Mouse (Mus musculus): Measurements from ENCODE around the gene Tnks1bp1. TPM values are rescaled to one million over a fixed set of nuclear protein-coding genes. Genes with fewer than 3 reads are reported as not detected.

Tnks1bp1 gene
- polyA plus RNA-seq, 1 experiment from 2014 or later = 6.8 TPM

DNA sequence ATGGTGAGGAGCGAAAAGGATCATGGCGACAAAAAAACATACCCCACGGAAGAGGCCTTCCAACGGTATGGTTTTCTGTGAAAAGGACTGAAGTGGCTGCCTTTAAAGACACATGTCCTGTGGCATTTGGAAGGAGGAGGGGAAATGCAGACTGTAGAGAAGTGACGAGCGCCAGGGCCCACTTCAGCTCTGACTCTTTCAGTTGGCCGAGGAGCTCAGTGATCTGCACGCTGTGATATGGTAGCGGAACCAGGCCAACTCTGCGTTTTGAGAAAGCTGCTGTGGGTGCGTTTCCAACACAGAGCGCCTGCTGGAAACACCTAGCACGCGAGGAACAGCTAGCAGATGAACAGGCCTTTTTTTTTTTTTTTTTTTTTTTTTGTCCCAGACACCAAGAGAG, 35.1 kb upstream of the Tnks1bp1 start:
- no peak overlapping the region for H3K4me3 ChIP-seq (ENCODE audit: low read depth, low read length)
- no peaks in the 10 kb centered on the region for H3K9me3 ChIP-seq (ENCODE audit: control insufficient read depth, low read length)
- no peak overlapping the region for H3K27ac ChIP-seq (ENCODE audit: low read depth, low read length)
- 91% methylated on average over 14 of the region's 14 CpGs for WGBS
- no peaks in the 10 kb centered on the region for H3K27me3 ChIP-seq (ENCODE audit: control insufficient read depth, insufficient read depth, low read length)
- H3K9ac ChIP-seq (replicated peaks; ENCODE audit: low read depth, low read length) = no peak overlapping the region
- H3K36me3 ChIP-seq (ENCODE audit: control insufficient read depth, insufficient read depth, low read length) = no peaks in the 10 kb centered on the region
- no peak overlapping the region for H3K4me2 ChIP-seq (ENCODE audit: low read depth, low read length)
- no peaks in the 10 kb centered on the region for H3K4me1 ChIP-seq (ENCODE audit: control insufficient read depth, insufficient read depth, low read length)
- no peak for ATAC-seq (ENCODE audit: low read depth)

- ATAC-seq (ENCODE audit: low read depth) = no peak
- WGBS = 85% methylated on average over 5 of the region's 5 CpGs
These were observed 33.8 kb upstream of the Tnks1bp1 start for GRCm38 (mm10) chr2:85013826-85014587.

GRCm38 (mm10) chr2:85014588-85014982, 33.2 kb upstream of the Tnks1bp1 start:
- H3K4me2 ChIP-seq (ENCODE audit: low read depth, low read length) = no peak overlapping the region
- no peaks in the 10 kb centered on the region for H3K27me3 ChIP-seq (ENCODE audit: control insufficient read depth, insufficient read depth, low read length)
- WGBS = 35% methylated on average over 3 of the region's 3 CpGs
- H3K9me3 ChIP-seq (ENCODE audit: control insufficient read depth, low read length) = no peaks in the 10 kb centered on the region
- no peak overlapping the region for H3K9ac ChIP-seq (replicated peaks; ENCODE audit: low read depth, low read length)
- H3K4me1 ChIP-seq (ENCODE audit: control insufficient read depth, insufficient read depth, low read length) = no peaks in the 10 kb centered on the region
- H3K36me3 ChIP-seq (ENCODE audit: control insufficient read depth, insufficient read depth, low read length) = no peaks in the 10 kb centered on the region
- H3K27ac ChIP-seq (ENCODE audit: low read depth, low read length) = no peak overlapping the region
- no peak; the same call in 1 of the 2 replicates for ATAC-seq (ENCODE audit: low read depth)
- H3K4me3 ChIP-seq (ENCODE audit: low read depth, low read length) = no peak overlapping the region

More at GRCm38 (mm10) chr2:85013826-85014587, 33.8 kb upstream of the Tnks1bp1 start:
- Histone ChIP-seq H3K9me3 (ENCODE audit: control insufficient read depth, low read length) (no peaks in the 10 kb centered on the region), H3K4me3 (ENCODE audit: low read depth, low read length) (no peak overlapping the region), H3K4me2 (ENCODE audit: low read depth, low read length) (no peak overlapping the region), H3K27ac (ENCODE audit: low read depth, low read length) (no peak overlapping the region), H3K27me3 (ENCODE audit: control insufficient read depth, insufficient read depth, low read length) (no peaks in the 10 kb centered on the region), H3K9ac (replicated peaks; ENCODE audit: low read depth, low read length) (no peak overlapping the region), H3K4me1 (ENCODE audit: control insufficient read depth, insufficient read depth, low read length) (no peaks in the 10 kb centered on the region), H3K36me3 (ENCODE audit: control insufficient read depth, insufficient read depth, low read length) (no peaks in the 10 kb centered on the region)

DNA sequence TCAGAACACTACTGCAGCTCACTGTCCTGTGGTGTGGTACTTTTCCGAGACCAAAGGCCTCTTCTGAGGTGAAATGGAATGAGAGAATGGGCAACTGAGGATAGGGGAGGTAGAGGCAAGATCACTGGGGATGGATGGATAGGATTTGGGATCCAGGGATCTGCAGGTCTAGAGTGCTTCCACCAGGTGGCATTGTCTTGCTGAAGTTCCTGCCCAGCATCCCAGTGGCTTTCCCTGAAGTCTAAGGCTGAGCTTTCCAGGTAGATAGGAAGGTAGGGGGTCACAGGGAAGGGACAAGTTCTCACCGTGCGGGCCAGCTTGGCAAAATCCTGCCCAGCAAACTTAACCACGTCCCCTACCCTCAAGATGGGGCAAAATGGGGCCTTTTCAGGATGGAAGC, 25.8 kb upstream of the Tnks1bp1 start:
- H3K27ac ChIP-seq (ENCODE audit: low read depth, low read length) = no peak overlapping the region
- H3K9me3 ChIP-seq (ENCODE audit: control insufficient read depth, low read length) = no peaks in the 10 kb centered on the region
- no peaks in the 10 kb centered on the region for H3K36me3 ChIP-seq (ENCODE audit: control insufficient read depth, insufficient read depth, low read length)
- ATAC-seq (ENCODE audit: low read depth) = peak; percentile 34; the same call in 1 of the 2 replicates
- H3K4me2 ChIP-seq (ENCODE audit: low read depth, low read length) = no peak overlapping the region
- 20% methylated on average over 4 of the region's 4 CpGs for WGBS
- H3K4me3 ChIP-seq (ENCODE audit: low read depth, low read length) = no peak overlapping the region
- H3K27me3 ChIP-seq (ENCODE audit: control insufficient read depth, insufficient read depth, low read length) = no peaks in the 10 kb centered on the region
- H3K4me1 ChIP-seq (ENCODE audit: control insufficient read depth, insufficient read depth, low read length) = no peaks in the 10 kb centered on the region
- H3K9ac ChIP-seq (replicated peaks; ENCODE audit: low read depth, low read length) = 0 out of 2 replicates have a peak overlapping the region, but pooled peaks have one; percentile 7

- Histone ChIP-seq H3K9ac (replicated peaks; ENCODE audit: low read depth, low read length) (no peak overlapping the region), H3K36me3 (ENCODE audit: control insufficient read depth, insufficient read depth, low read length) (no peaks in the 10 kb centered on the region), H3K27ac (ENCODE audit: low read depth, low read length) (no peak overlapping the region), H3K4me1 (ENCODE audit: control insufficient read depth, insufficient read depth, low read length) (no peaks in the 10 kb centered on the region), H3K27me3 (ENCODE audit: control insufficient read depth, insufficient read depth, low read length) (no peaks in the 10 kb centered on the region), H3K9me3 (ENCODE audit: control insufficient read depth, low read length) (no peaks in the 10 kb centered on the region), H3K4me3 (ENCODE audit: low read depth, low read length) (no peak overlapping the region), H3K4me2 (ENCODE audit: low read depth, low read length) (no peak overlapping the region)
- ATAC-seq (ENCODE audit: low read depth) = no peak
- 85% methylated on average over 3 of the region's 3 CpGs for WGBS
These were observed 21.6 kb upstream of the Tnks1bp1 start for GRCm38 (mm10) chr2:85026178-85026577.

DNA sequence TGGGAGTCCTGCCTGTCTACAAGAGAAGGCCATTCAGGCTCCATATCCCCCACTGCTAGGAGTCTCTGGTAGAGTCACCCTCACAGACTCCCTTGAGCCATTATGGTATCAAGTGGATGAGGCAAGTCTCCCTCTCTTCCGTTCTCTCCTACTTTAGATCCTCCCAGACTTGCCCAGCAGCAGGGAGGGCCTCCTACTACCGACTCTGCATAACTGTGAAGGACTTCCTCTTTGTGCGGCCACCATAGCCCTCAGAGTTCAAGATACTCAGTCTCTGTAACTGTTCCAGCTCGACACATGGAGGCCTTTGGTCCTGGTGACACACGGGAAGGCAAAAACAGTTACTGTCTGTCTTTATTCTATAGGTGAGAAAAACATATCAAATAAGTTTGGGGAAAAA, 20.5 kb upstream of the Tnks1bp1 start:
- Histone ChIP-seq H3K27ac (ENCODE audit: low read depth, low read length) (no peak overlapping the region), H3K4me1 (ENCODE audit: control insufficient read depth, insufficient read depth, low read length) (no peaks in the 10 kb centered on the region), H3K27me3 (ENCODE audit: control insufficient read depth, insufficient read depth, low read length) (no peaks in the 10 kb centered on the region), H3K36me3 (ENCODE audit: control insufficient read depth, insufficient read depth, low read length) (no peaks in the 10 kb centered on the region), H3K9ac (replicated peaks; ENCODE audit: low read depth, low read length) (no peak overlapping the region), H3K4me3 (ENCODE audit: low read depth, low read length) (no peak overlapping the region), H3K9me3 (ENCODE audit: control insufficient read depth, low read length) (no peaks in the 10 kb centered on the region), H3K4me2 (ENCODE audit: low read depth, low read length) (no peak overlapping the region)
- ATAC-seq (ENCODE audit: low read depth) = no peak
- 74% methylated on average over 5 of the region's 5 CpGs for WGBS

DNA sequence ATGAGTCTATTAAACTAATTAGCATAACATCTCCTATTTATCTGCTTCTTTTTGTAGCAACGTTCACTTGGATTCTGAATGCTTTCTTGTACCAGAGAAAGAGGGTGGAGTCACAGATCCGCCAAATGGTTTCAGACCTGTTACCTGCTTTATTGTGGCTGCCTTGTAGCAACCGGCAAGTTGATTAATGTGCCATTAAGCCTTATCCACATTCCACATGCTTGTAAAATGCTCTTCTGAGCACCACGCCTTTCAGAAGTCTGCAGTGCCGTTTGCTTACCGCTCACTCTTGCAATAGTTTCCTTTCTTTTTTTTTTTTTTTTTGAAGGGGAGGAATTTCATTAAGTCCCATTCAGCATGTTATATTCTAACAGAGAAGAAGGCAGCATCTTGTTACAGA, 17.9 kb upstream of the Tnks1bp1 start:
- H3K27ac ChIP-seq (ENCODE audit: low read depth, low read length) = no peak overlapping the region
- 25% methylated on average over 6 of the region's 6 CpGs for WGBS
- H3K4me1 ChIP-seq (ENCODE audit: control insufficient read depth, insufficient read depth, low read length) = no peaks in the 10 kb centered on the region
- H3K36me3 ChIP-seq (ENCODE audit: control insufficient read depth, insufficient read depth, low read length) = no peaks in the 10 kb centered on the region
- H3K27me3 ChIP-seq (ENCODE audit: control insufficient read depth, insufficient read depth, low read length) = no peaks in the 10 kb centered on the region
- H3K4me3 ChIP-seq (ENCODE audit: low read depth, low read length) = no peak overlapping the region
- no peak overlapping the region for H3K4me2 ChIP-seq (ENCODE audit: low read depth, low read length)
- no peaks in the 10 kb centered on the region for H3K9me3 ChIP-seq (ENCODE audit: control insufficient read depth, low read length)
- no peak overlapping the region for H3K9ac ChIP-seq (replicated peaks; ENCODE audit: low read depth, low read length)
- ATAC-seq (ENCODE audit: low read depth) = no peak

DNA sequence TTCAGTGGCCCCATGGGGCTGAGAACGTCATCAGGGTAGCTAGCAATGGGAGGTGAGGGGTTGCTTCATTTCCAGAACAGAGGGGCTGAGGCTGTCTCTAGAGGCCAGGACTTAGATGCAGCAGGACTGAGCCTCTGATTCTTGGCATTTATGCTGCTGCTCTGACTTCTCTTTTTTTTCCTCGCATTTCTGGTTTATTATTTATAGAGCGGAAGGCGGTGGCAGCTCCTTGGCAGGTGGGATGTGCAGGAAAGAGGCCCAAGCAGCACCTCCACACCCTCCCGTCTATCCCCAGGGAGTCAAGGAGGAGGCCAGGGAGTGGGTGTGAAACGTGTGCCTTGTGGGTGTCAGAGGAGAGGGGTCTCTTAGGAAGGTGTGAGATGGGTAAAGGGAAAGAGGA, 16.8 kb upstream of the Tnks1bp1 start:
- Histone ChIP-seq H3K9ac (replicated peaks; ENCODE audit: low read depth, low read length) (no peak overlapping the region), H3K27me3 (ENCODE audit: control insufficient read depth, insufficient read depth, low read length) (no peaks in the 10 kb centered on the region), H3K4me1 (ENCODE audit: control insufficient read depth, insufficient read depth, low read length) (no peaks in the 10 kb centered on the region), H3K4me3 (ENCODE audit: low read depth, low read length) (no peak overlapping the region), H3K4me2 (ENCODE audit: low read depth, low read length) (no peak overlapping the region), H3K27ac (ENCODE audit: low read depth, low read length) (no peak overlapping the region), H3K9me3 (ENCODE audit: control insufficient read depth, low read length) (no peaks in the 10 kb centered on the region), H3K36me3 (ENCODE audit: control insufficient read depth, insufficient read depth, low read length) (no peaks in the 10 kb centered on the region)
- 69% methylated on average over 6 of the region's 6 CpGs for WGBS
- ATAC-seq (ENCODE audit: low read depth) = no peak

DNA sequence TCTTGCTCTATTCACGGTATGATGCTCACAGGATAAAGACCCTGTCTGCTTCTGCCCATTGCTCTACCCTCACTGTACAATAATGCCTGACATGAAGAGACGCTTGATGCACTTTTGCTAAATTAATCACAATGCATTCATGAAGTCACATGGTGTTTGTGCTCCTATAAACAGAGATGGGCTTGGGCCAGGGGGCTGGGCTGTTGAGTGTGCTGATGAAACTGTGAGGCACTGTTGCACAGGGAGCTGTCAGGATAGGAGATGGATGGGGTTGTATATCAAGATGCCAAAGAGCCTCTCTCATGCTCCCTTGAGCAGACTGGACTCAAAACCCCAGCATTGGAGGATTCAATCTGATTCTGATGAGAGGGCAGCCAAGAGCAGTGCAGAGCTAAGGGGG, 14.7 kb upstream of the Tnks1bp1 start:
- no peak overlapping the region for H3K4me2 ChIP-seq (ENCODE audit: low read depth, low read length)
- no peak overlapping the region for H3K9ac ChIP-seq (replicated peaks; ENCODE audit: low read depth, low read length)
- H3K4me3 ChIP-seq (ENCODE audit: low read depth, low read length) = no peak overlapping the region
- 82% methylated on average over 2 of the region's 2 CpGs for WGBS
- ATAC-seq (ENCODE audit: low read depth) = no peak
- H3K4me1 ChIP-seq (ENCODE audit: control insufficient read depth, insufficient read depth, low read length) = peaks cover 10% of the 10 kb centered on the region
- H3K27ac ChIP-seq (ENCODE audit: low read depth, low read length) = no peak overlapping the region
- H3K36me3 ChIP-seq (ENCODE audit: control insufficient read depth, insufficient read depth, low read length) = no peaks in the 10 kb centered on the region
- no peaks in the 10 kb centered on the region for H3K9me3 ChIP-seq (ENCODE audit: control insufficient read depth, low read length)
- H3K27me3 ChIP-seq (ENCODE audit: control insufficient read depth, insufficient read depth, low read length) = no peaks in the 10 kb centered on the region

All from neural tube, embryonic 14.5 days (tissue).